Mouse (Mus musculus) forebrain, embryonic 15.5 days (tissue): ENCODE measurements around the gene Tbx3. TPM values are rescaled to one million over a fixed set of nuclear protein-coding genes. Genes with fewer than 3 reads are reported as not detected.

Source experiments
- polyA plus RNA-seq: library from polyadenylated mRNA; unstranded; fragments of >200 nt; fragmentation: Nextera tagmentation; extraction: Ambion mirVana; gene quantifications from 2 replicates; pipeline ENCODE4 v1.2.1, GENCODE M21; 2015

The Tbx3 gene
- polyA plus RNA-seq, 1 experiment from 2014 or later: 2.4 TPM

Other genes with a start within 250 kb of the Tbx3 start
- 0.04 TPM in 1 of 2 replicates, not detected in the other for gene Tbx5, start 162.0 kb downstream of the Tbx3 start, polyA plus RNA-seq